Mouse (Mus musculus): ENCODE measurements around the gene 4931429L15Rik. TPM values are rescaled to one million over a fixed set of nuclear protein-coding genes. Genes with fewer than 3 reads are reported as not detected.

4931429L15Rik gene
- not detected for polyA plus RNA-seq (2014; fragmentation: Illumina TruSeq; extraction: RNeasy Lipid Tissue Mini Kit (QIAGEN cat#74804); ENCODE audit: low read depth, low replicate concordance)

GRCm38 (mm10) chr9:46319886-46320285 lies at the start of gene 4931429L15Rik:
Gene 4931429L15Rik (minus strand): TSS chr9:46319986.

GRCm38 (mm10) chr9:46282631-46283436 lies 37.0 kb downstream of the 4931429L15Rik start, which contains the start of gene Bud13:
Gene Bud13 (plus strand): TSS chr9:46283008.

GRCm38 (mm10) chr9:46272677-46273454 lies 46.9 kb downstream of the 4931429L15Rik start, which contains the start of gene Zpr1:
Gene Zpr1 (plus strand): TSS chr9:46273064.

GRCm38 (mm10) chr9:46268343-46268873 lies 51.4 kb downstream of the 4931429L15Rik start, which contains the start of gene Apoa5:
Gene Apoa5 (plus strand): TSS chr9:46268633.

Other genes with a start within 250 kb of the 4931429L15Rik start
- not detected for gene Apoa1, start 91.4 kb downstream of the 4931429L15Rik start, polyA plus RNA-seq (2014; fragmentation: Illumina TruSeq; extraction: RNeasy Lipid Tissue Mini Kit (QIAGEN cat#74804); ENCODE audit: low read depth, low replicate concordance)
- not detected for gene Apoc3, start 84.3 kb downstream of the 4931429L15Rik start, polyA plus RNA-seq (2014; fragmentation: Illumina TruSeq; extraction: RNeasy Lipid Tissue Mini Kit (QIAGEN cat#74804); ENCODE audit: low read depth, low replicate concordance)
- gene Apoa4, start 79.3 kb downstream of the 4931429L15Rik start, polyA plus RNA-seq (2014; fragmentation: Illumina TruSeq; extraction: RNeasy Lipid Tissue Mini Kit (QIAGEN cat#74804); ENCODE audit: low read depth, low replicate concordance): not detected
- gene Apoa5, start 51.4 kb downstream of the 4931429L15Rik start, polyA plus RNA-seq (2014; fragmentation: Illumina TruSeq; extraction: RNeasy Lipid Tissue Mini Kit (QIAGEN cat#74804); ENCODE audit: low read depth, low replicate concordance): not detected
- 10.0 TPM for gene Zpr1, start 46.9 kb downstream of the 4931429L15Rik start, polyA plus RNA-seq (2014; fragmentation: Illumina TruSeq; extraction: RNeasy Lipid Tissue Mini Kit (QIAGEN cat#74804); ENCODE audit: low read depth, low replicate concordance)
- 2.5 TPM for gene Bud13, start 37.0 kb downstream of the 4931429L15Rik start, polyA plus RNA-seq (2014; fragmentation: Illumina TruSeq; extraction: RNeasy Lipid Tissue Mini Kit (QIAGEN cat#74804); ENCODE audit: low read depth, low replicate concordance)

Data from sigmoid colon, adult 10 weeks (tissue).